Mouse (Mus musculus) thymus, postnatal 36 days (tissue): ENCODE measurements at regions not wholly inside any gene's neighbourhood (a gene's known extent, or its start where the extent isn't known, plus 50 kb on each side); places are given as distances from the start of the nearest gene placed in this dataset.
A peak's percentile ranks its signal among the peaks of the same experiment; 100 is the strongest.

Experiments used
- DNase-seq, 2 experiments: peaks; one replicate each; pipeline ENCODE4 v3.0.0; 2022; ENCODE audit warnings: mixed read lengths in 2 of 2

DNA sequence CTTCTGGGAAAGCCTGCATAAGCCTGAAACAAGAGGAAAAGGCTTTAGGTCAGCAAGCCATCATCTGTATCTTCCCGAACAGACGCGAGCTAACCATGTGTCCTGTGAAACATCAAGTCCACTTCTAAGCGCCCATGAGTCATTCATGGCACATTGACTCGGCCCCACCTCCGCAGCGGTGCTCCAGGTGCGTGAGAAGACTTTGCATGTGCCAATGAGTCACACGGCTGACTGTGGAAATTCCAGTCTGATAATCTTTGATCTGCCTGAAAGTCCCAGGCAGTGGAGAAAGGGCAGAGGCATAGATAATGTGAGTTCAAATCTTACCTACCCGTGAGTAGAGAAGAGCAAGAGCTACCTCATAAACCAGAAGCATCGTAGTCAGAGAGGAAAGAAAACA lies 137.8 kb downstream of the Pfkfb3 start:
- DNase-seq, result no peak

DNA sequence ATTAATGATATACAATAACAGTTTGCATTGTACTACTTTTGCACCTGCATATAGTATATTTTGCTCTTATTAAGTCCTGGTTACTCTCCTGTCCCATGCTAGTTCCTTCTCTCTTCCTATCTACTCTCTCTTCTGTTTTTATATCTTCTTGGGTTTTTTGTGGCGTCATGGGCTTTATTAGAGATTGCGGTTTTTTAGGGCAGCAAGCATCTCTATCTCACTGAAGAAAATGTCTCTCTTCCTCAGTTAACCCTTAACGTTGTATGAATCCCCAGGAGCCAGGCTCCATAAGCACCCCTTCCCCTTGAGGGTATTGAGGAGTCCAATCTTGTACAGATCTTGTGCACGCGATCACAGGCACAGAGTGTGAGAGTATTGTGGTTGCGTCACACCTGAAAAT lies 141.4 kb downstream of the Pfkfb3 start:
- no peak for DNase-seq

DNA sequence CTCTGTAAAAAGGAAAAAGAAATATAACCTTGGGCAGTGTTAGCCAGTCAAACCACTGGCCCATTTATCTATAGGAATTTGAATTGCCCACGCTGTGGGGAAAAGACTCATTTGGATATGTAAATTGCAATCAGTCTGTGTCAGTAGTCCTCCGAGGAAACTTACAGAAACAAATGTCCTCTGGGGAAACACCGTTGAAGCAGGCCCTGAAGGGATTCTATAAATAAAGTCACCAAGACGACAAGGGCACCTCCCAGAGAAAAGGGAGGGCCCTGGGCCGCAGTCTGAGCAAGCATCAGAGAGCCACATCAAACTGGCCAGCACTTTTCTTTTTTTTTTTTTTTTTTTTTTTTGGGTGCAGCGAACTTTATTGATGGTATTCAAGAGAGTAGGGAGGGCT lies 145.4 kb downstream of the Pfkfb3 start:
- DNase-seq, result no peak

DNA sequence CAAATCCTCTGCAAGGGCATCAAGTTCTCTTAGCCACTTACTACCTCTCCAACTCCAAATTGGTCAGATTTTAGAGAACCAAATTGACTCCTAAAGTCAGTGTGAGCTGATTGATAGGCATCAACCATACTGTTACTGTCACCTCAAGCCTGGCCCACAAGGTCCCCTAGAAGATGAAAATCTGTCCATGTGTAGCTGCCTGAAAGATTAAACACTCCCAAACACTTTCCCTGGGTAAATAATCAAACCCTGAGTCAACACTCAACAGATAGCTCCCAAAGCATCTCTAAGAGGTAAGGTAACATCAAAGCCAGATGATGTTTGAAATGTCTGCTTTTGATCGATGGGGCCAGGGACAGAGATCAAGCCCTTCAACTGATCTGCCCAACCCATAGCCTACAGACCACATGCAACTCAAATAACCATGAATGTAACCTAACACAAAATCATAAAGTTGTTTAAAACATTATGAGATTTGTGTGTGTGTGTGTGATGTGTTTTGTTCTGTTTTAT lies 147.7 kb downstream of the Pfkfb3 start:
- DNase-seq, result no peak

DNA sequence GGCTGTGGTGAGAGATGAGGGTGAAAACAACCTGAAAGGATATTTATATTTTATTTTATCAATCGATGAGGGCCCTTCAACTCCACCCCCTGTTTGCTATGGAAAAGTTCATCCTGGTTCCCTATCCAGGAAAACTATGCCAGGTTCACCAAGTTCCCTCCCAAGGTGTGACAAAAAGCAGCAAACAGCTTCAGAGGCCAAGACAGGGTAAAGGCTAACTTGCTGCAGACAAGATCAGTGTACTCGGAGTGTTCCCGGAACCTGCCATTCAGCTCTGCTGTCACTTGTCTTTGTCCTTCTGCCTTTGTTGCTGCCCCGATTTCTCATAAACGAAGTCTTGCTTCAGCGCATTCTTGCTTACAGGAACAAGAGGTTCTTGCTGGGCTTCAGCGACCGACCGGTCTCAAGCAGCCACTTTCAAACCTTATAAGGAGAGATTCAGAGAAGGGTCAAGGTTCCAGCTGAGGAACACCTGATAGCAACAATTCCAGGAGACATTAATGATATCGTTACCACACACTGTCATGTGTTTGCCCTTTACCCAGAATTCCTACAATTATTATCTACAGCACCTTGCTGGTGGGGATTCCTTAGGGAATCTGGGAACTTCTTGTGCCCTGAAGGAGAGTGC lies 151.5 kb downstream of the Pfkfb3 start:
- DNase-seq, result no peak

DNA sequence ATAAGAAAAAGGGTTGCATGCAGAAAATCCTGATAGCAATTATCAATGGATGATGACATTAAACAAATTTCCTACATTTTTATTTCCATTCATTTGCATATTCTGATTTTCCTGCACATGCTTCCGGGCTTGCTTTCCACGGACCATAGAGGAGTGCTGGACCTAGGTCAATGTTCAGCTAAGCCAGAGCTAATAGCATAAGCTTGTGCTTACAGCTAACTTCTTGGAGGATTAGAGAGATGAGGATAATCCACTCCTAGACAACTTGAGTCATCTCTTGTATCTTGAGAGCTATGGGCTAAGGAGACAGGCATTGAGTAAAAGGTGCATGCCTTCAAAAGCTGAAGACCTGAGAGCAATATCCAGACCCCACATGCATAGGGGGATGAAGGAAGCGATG lies 154.5 kb downstream of the Pfkfb3 start:
- DNase-seq, result no peak

DNA sequence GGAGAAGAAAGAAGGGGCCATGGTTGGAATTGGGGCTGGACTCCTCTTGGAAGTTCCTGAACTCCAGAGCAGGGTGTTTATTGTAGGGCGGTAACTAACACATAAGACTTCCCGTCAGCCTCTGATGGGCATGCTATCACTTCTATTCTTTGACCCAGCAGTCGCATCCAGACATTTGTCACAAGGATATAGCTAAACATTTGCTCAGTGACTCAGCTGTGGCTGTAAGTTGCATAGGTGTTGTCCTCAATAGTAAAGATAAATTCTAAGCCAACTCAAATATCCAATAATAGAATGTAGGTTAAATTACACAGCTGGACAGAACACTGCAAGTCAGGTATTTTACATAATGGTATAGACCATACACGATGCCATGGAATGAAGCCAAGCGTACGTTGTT lies 154.9 kb downstream of the Pfkfb3 start:
- no peak for DNase-seq

DNA sequence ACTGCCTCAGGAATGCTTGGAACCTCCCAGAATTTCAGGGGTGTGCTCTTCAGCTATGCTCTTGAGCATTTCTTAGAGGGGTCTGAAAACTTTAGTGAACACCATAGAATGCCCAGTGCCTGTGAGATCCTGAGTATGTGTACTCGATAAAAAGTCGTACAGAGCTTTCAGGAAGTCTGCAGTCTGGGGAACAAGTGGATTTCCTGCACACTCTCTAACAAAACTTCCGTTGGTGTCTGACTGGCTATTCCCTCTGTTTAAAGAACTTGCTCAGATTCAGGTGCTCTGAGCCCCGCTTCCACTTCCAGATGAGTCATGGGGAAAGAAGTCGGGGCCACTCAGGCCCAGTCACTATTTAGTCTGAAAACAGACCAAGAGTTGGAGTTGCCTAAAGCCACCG lies 155.5 kb downstream of the Pfkfb3 start:
- DNase-seq, result no peak

DNA sequence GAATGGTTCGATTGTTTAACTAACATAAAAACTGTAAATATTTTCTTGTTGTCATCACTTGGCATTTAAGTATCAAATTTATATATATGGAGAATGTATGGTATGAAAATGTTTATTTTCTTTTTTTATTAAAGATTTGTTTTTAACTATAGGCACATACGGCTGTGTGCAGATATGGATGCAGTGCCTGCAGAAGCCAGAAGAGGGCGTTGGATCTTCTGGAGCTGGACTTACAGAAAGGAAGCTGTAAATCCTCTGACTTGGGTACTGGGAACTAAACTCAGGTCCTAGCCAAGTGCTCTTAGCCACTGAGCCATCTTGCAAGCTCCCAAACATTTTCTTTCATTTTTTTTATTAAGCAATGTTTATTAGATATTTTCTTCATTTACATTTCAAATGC lies 157.0 kb downstream of the Pfkfb3 start:
- peak in 1 of 2 experiments; percentile 12 for DNase-seq

DNA sequence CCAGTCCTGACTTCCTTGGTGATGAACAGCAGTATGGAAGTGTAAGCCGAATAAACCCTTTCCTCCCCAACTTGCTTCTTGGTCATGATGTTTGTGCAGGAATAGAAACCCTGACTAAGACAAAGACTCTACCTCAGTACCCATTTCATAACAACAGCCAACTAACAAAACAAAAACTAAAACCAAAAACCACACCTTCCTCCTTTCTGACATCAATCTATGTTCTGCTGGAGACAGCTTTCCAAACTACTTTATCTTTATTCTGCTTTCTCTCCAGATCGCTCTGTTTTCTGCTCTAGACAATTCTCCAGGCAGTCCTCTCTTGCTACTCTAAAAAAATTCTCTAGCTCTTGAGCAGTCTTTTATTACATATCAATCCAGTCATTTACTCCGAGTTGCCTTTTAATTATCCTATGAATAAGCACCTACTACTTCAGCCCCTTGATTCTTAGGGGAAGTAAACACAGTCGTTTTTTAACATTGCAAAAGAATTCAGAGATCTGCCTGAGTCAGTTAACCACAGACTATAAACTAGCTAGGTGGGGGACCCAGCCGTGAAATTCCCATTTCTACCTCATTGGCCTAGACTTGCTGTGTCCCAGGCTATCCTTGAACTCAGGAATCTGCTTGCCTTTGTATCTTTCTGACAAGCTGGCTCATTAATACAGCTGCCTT lies 159.1 kb downstream of the Pfkfb3 start:
- no peak for DNase-seq

DNA sequence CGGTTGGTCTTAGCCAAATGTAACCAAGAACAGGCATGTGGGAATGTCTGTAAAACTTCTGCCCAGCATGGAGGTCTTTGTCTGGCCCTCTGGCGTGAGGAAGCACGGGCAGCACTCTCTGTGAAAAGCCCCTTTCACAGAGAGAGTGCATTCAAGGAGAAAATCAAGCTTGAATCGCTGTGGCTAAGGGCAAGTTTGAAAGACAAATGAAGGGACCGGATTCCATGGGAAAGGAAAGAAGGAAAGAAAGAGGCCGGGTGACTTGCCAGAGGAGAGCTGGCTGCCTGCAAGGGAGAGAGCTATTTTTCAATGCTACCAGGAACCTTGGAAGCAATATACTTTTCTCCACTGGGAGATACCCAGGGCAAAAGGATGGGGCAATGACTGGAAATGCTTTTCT lies 162.2 kb downstream of the Pfkfb3 start:
- no peak for DNase-seq

DNA sequence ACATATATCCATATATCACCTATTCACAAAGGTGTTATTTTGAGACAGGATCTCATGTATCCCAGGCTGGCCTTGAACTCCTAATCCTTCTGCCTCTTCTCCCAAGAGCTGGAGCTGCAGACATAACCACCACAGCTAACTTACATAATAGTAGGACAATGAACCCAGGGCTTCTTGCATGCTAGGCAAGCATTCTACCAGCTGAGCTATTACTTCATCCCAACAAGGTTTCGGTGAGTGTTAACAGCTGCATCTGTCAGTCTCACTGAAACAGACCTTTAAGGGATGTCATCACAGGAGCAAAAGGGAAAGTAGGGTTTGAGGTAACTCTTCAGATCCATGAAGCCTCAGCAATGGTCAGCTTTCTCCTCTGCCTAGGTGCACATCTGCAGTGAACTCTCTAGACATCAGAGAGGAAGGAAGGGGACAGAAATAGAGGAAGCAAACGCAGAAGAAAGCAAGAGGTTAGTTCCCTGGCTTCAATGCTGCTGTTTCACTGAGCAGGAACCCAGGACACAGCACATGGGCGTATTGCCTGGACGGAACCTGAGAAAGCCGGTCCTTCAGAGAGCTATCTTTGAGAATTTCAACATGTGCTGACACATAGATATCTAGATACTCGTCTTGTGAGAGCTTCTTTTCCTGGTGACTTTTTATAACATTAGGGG lies 163.1 kb downstream of the Pfkfb3 start:
- DNase-seq, result no peak

DNA sequence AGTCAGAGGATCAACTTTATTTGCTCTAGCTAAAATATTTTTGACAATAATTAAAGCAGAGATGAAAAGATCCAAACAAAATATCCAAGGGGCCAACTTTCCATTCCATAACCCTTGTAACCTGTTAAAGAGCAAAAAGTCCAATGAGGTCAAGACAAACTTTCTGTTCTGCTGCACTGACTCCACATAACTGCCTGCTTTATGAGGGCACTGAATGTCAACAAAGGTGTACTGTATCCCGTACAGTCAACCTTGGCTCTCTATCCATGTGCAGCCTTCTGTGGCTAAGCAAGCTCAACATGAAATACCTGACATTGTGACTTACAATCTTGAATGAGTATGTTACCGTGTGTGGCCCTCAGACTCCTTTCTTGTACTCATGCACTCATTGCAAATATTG lies 166.3 kb downstream of the Pfkfb3 start:
- DNase-seq, result no peak

DNA sequence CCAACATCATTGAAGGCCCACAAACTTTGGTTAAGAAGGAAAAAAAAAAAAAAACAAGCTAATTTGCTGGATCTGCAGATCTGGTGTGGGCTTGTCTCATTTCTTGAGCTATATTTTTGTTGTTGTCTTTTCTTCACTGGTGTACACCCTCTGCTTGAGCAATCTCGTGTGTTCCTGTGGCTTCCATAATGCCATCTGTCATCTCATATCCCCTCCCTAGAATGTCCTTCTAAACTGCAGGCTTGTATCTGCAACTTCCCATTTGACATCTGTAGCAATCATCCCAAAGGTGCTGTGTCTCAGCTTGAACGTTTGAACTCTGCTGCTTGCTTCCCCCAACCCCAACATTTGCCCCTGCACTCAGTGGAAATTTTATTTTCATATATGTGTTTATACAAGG lies 170.1 kb downstream of the Pfkfb3 start:
- no peak for DNase-seq

DNA sequence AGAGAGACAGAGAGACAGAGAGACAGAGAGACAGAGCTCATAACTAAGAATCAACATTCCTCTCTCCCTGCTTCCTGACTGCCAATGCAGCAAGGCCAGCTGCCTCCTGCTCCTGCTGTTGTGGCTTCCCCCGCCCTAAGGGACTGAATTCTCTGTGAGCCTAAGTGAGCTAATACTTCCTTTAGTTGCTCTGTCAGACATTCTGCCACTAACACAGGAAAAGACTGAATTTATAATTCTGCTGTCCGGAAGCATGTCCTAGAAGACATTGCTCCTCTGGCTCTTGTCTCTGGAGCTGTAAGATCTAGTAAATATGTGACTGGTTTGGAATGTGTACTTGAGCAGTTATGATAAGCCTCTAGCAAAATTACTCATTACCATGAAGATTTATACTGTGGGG lies 176.7 kb downstream of the Pfkfb3 start:
- DNase-seq, result peak in 1 of 2 experiments; percentile 8

DNA sequence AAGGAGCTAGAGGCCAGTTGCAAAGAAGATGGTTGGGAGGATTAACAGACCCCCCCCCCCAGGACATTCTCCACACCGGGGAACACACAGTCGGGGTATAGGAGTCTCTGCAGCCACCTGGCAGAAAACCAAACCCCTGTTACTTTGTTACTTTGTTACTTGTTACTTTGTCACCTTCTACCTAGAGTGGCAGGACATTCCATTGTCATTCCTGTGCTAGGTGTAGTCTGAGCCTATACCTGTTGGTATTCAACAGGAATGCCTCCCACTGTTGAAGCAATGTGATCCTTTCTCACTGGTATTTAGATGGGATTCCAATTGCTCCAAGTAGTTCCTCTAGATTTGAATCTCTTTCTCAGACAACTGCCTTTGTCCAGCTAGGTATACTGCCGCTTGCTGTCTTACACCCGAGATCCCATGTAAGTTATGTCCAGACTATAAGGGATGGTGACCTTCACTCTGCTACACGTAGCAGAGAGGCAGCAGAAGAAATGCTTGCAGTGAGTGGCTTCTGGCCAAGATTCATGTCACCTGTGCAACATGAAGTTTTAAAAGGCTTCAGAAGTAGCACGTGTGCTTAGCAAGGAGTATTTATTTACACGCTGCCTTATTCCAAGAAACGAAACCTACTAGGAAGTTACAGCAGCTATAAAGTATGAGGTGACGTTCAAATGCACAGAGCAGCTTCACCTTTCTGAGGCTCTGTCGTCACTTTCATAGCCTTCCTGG lies 178.0 kb downstream of the Pfkfb3 start:
- DNase-seq, result no peak

DNA sequence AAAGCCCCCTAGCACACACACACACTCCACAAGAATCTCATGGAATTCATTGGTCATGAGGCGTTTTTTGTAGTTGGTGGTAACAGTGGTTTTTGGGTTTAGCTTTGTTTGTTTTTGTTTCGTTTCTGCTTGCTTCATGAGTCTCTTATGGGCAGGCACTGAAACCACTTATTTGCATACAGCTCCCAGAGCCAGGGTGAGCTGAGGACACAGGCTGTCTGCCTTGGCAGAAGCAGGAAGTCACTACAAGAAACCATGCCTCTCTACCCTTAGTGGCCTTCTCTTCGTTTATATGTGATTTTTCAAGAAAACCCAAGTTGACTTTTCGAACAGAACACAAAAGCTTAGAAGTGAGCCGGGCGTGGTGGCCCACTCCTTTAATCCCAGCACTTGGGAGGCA lies 178.8 kb downstream of the Pfkfb3 start:
- DNase-seq, result peak; percentile 38 to 46

DNA sequence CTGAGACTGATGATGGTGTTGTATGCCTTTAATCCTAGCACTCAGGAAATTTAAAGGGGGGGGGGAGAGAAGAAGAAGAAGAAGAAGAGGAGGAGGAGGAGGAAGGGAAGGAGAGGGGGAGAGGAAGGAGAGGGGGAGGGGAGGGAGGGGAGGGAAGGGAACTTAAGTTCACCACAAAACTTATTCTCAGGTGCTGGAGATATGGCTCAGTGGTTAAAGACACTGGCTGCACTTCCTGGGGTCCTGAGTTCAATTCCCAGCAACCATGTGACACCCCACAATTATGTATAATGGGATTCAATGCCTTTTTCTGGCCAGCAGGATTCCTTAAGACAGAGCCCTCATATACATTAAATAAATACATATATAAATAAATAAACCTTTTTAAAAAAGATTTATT lies 183.6 kb downstream of the Pfkfb3 start:
- no peak for DNase-seq

DNA sequence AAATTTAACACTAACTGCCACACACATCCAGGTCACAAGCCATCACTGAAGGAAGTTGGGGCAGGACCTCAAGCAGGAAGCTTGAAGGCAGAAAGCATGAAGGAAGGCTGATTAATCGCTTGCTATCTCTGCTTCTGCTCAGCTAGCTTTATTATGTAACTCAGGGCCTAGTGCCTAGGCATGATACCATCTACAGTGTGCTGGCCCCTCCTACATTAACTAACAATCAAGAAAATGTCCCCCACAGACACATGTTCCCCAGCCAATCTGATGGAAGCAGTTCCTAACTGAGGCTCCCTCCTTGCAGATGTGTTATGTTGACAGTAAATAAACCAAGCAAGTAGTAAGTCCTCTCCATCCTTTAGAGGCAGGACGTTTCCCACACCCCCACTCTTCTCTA lies 186.6 kb downstream of the Pfkfb3 start:
- DNase-seq, result no peak

DNA sequence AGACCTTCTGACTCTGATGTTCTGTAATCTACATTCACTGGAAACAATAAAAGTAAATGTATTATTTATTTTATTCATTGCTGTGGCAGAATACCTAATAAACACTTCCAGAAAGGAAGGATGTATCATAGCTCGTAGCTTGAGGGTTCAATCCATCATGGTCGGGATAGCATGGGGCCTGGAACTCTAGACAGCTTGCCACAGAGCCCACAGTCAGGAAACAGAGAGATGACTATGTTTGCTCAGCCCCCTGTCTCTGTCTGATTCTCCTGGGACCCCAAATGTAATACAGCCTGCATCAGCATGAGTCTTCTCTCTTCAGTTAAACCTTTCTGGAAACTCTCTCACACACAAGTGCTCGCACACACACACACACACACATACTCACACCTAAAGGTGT lies 188.1 kb downstream of the Pfkfb3 start:
- no peak for DNase-seq

DNA sequence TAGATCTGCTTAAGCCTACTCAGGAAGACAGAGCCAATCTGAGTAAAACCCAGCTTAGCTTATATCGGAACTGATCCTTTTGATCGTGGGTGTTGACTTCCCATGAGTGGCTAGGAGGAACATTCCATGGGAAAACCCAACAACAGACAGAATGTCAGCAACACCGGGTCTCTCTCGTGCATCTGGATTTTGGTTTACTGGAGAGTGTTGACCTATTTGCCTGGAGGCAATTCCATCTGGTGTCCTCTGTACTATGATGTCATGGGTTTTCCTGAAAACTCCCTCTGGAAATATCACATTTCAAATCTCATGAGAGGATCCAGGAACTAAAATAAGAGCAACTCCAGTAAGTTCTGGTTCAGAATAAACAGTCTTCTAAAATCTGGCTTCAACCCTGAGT lies 188.5 kb downstream of the Pfkfb3 start:
- no peak for DNase-seq

DNA sequence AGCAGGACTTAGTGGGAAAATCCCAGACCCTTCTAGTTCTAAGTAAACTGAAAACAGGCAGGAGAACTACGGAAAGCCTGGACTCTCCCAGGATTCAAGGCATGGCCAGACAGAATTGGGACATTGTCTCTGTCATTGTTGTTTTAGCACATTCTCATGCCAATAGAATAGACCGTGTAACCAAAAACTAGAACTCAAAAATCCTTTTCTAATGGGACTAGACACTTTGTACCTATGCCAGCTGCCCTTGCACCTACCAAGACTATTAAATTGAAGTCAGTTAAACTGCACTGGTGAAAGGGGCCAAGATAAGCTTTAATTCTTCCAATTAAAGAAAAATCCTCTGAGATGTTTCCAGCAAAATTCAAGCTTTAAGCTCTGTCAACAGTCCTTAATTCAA lies 189.8 kb downstream of the Pfkfb3 start:
- no peak for DNase-seq

DNA sequence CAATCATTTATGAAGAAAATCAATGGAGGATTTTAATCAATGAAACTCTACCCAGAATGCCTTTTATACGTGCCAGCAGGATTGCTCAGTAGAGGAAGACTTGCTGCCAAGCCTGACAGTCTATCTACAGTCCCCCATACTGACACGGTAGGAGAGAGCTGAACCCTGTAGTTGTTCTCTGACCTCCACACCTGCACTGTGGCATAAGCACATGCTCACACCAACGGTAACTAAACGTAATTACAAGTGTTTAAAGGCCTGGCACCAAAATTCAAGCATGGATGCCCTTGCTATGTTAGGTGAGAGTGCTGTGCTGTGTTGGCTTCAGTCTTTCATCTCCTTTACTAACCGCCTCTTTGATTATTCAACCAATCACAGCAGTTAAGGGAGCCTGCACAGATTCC lies 190.8 kb downstream of the Pfkfb3 start:
- DNase-seq, result no peak
